Mouse (Mus musculus) naive thymus-derived CD4-positive, alpha-beta T cell, adult 2 months (primary cell): ENCODE measurements around the gene Trrap.

ENCODE experiments used
- DNase-seq: peaks from one replicate; pipeline ENCODE4 v3.0.0-alpha.2; 2011; ENCODE audit warnings: low read depth

The Trrap gene

DNA sequence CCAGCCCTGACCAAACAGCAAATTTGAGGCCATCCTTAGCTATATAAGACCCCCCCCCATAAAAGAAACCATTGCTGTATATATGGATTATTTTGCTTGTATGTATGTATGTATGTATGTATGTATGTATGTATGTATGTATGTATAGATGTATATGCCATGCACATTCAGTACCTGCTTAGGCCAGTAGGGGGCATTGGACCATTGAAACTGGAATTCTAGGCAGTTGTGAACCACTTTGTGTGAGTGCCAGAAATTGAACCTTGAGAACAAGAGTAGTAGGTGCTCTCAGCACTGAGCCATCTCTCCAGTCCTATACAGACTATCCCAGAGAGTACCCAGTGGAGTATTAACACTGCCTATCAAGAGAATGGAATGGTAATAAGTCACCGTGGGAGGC is 104.2 kb downstream of the Trrap start:
- peak; percentile 30 for DNase-seq

DNA sequence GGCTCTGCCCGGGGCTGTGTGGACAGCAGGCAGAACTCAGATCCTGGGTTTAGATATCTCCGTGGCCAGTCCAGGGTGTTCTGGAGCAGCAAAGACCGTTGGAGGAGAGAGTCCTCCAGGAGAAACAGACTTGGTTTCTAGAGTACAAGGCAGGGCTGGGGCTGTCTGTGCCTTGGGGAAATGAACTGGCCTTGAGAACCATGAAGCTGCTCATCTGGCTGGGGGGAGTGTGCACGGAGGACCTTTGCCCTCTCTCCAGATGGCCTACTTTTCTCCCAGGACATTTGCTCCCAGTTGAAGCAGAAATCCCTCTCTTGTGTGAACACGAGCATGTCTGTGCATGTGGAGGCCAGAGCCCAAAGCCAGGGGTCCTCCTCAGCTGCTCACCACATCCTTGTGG is 104.8 kb downstream of the Trrap start:
- no peak for DNase-seq

DNA sequence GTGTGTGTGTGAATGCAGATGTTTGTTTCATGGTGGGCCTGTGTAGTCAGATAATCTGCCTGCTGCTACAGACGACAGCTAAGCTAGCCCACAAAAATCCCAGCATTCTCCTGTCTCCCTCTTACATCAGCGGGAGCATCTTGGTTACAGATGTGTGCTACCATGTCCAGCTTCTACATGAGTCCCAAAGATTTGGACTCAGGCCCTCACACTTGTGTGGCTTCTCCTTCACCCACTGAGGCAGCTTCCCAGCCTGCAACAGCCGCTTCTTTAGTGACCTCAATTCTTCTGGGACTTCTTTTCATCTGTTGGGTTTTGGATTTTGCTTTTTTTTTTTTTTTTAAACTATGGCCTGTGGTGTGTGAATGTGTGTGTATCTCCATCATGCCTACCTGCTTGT is 105.3 kb downstream of the Trrap start:
- no peak for DNase-seq

DNA sequence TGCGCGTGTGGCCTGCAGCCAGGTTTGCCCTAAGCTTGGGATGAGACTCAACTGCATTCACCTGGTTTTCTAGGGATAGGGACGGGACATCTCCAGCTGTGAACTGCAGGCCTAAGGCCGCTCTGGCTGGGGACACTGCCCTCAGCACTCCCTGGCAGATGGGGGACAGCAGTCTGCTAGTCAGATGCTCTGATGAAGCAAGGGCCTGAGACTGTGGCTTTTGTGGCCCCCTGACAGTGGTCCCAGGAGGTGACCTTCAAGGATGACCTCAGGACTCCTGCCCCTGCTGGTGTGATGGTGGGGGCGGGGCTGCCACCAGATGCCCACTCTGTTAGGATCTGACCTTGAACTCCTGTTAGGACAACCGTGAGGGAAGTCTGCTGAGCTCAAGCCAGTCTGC is 107.7 kb downstream of the Trrap start:
- peak; percentile 12 for DNase-seq

DNA sequence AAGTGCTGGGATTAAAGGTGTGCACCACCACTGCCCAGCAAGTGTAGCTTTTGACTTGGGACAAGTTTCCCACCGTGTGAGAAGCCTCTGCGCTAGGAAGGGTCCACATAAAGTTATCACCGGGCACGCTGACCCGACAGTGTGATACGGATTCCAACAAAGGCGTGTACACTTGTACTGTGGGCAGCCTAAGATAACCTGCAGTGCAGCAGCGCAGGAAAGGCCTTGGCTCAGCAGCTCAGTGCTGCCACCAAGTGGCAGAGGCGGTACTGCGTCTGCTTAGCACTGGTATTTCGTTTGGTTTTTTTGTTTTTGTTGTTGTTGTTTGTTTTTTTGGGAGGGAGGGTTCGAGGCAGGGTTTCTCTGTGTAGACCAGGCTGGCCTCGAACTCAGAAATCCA is 108.4 kb downstream of the Trrap start:
- peak; percentile 76 for DNase-seq

DNA sequence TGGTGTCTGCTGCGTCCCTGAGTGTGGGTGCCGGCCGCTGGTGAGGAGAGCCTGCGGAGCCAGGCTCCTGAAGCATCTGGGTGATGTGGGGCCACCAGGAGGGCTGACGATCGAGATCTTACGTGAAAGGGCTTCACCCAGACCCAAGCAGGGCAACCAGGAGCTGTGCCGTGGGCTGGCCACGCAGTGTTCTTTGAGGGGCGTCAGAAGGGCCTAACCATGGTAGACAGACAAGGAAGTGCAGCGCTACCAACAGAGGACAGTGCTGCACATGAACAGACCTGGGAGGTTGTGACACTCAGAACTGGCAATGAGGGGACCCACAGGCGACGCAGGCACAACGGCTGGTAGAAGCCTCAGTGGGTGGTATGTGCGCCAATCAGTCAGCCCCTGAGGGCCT is 109.5 kb downstream of the Trrap start:
- DNase-seq, result no peak

DNA sequence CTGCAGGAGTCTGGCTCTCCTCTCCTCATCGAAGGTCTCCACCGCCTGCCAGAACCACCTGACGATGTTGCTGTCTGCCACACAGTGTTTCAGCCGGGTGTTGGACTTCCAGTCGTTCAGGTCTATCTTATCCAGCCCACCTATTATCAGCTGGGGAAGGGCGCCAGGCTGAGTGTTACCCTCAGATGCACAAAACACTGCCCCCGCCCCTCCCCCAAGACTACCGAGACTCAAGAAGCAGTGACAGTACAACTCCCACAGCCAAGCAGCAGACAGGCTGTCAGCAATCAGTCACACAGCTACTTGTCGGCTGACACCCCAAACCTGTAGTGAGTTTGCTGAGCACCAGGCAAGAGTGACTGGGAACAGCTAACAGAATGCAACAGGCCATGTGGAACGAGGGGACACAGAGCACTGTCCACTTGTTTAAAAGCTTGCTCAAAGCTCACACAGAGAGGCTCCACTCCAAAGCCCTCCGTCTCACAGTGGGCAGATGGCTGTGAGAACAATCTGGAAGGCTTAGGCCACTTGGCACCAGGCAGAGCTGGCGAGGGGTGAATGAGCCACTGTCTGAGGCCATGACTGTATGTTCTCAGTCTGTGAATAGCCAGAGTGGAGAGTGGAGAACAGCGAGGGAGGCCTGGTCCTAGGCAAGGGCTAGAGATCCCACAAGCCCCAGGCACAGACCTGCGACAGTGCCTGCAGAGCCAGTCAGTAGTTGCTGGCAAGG is 114.3 kb downstream of the Trrap start:
- no peak for DNase-seq

DNA sequence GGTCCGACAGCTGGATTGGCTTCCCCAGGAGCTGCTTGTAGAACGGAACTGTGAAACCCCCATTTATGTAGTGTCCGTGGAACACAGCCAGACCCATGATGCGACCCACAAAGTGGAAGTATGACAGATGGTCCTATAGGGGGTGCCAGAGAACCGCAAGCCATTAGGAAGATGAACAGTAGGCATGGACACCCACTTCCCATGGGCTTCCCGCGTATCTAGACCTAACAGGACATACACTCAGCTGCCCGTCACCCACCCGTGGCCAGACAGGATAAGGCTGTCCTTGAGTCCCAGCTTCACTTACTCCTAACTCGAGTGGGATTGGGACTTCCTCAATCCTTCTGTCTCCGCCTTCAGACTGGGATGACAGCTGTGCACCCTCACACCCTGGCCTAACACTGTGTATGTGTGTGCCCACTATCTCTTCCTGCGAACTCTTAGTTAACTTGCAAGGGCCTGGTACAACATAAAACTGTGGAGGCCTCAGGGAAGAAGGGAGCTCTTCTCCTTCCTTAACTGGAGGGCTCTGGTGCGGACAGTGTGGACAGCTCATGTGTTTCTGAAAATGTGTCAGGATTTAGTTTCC is 117.2 kb downstream of the Trrap start:
- DNase-seq, result peak; percentile 16

DNA sequence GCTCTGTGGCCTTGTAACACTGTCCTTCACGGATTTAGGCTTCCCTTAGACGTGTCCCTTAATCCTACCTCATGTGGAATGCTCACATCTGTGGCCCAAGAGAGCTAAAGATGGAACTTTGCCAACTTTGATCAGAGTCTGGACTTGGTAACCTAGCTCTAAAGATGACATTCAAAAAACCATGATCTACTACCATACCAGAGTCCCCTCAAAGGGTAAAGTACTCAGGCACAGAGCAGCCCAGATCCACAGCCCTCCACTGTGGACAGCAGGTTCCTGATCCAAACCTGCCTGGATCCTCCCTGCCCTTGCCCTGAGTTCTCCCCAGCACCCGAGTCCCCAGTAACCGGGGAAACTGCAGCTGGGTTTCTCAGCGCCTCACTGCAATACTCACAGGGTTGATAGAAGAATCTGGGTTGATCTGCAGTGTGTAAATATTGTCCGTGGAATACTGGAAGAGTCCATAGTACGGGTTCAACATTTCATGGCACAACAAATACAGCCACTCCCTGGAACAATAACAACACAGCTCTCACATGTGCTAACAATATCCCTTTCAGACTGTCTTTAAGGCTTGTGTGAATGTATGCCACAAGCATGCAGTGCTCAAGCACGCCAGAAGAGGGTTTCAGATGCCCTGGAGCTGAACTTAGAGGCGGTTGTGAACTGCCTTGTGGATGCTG is 118.6 kb downstream of the Trrap start:
- no peak for DNase-seq

DNA sequence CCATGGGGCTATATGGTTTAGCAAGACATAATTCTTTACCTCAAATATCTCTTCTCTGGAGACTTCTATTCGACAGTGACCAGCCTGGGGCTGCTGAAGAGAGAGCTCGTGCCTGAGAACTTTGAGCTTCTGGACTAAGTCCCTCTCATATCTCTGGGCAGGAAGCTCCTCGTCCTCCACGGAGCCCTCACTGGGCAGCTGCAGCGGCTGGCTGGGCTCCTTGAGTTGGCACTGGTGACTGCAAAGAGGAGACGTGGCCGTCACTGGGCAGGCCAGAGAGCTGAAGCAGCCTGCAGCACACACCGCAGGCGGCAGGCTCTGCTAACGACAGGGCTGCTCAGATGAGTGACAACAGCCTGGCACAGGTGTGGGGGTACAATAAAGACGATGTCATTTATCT is 123.7 kb downstream of the Trrap start:
- no peak for DNase-seq

DNA sequence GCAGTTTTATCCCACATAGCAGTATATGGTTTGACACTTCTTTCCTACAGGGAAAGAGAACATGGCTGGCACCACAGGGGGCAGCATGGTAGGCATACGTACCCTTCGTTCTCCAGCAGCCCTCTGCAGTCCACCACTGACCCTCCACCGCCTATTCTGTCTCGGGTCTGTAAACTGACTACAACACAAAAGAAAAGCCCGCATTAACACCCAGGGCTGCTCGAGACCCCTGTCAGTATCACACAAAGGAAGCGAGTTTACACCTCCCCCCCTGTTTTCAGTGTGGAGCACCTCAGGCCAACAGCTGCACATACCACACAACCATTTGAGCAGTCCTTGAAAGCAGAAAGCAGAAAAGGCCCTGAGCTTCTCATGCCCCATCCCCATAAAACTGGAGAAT is 130.3 kb downstream of the Trrap start:
- no peak for DNase-seq

DNA sequence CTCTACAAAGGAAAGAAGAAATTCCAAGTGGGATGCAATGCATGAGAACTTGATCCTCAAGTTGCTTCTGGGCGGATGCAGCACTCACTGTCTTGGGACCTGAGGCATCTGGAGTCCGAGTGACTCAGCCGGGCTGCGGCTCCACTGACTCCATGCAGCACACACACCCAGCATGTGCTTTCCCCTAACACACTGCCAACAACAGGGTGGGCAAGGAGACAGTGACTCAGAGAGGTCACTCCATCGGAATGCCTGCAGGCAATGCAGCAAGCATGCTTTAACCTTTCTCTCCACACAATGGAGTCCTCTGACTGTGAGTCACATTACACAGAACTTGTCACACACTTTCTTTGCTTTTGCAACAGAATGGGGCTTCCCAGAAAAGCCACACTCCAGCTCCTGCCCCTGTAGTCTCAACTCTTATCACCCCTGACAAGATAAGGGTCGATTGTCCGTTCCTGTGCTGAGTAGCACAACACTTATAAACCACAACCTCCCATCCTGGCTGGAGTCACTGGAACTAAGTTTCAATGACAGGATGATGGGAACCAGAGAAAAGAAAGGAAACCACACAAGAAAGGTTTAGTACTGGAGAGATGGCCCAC is 131.0 kb downstream of the Trrap start:
- no peak for DNase-seq

DNA sequence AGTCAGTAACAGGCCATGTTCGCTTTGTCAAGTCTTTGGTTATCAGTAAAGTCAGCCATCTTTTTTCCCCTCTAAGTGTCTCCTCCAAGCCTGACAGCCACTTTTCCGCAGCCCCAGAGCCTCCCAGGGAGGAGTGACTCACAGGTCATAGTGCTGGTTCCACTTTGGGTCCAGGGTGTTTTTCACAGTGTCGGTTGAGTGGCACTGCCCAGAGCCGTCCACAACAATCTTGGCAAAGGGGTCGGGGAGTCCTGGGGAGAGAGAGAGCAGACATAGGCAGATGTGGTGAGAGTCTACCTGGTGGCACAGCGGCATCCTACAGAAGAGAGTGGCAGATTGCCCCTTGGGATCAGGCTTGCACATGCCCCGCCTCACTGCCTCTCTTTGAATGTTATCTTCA is 133.5 kb downstream of the Trrap start:
- no peak for DNase-seq

DNA sequence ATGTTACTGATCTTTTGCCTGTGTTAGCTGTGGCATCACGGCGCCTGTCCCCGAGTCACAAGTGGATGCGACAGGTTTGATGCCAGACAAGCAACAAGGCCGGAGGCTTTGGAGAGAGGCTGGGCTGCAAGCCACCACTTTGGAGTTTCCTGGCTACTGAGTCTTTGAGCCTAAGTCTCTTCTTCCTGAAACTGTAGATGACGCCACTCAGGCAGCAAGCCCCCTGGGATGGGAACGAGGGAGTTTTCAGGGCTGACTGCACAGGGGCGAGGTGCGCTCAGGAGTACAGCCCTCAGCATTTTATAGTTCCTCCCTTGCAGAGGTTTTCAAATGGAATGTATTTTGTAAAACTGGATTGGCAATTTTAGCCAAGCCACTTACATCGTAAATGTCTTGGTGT is 134.3 kb downstream of the Trrap start:
- DNase-seq, result no peak

DNA sequence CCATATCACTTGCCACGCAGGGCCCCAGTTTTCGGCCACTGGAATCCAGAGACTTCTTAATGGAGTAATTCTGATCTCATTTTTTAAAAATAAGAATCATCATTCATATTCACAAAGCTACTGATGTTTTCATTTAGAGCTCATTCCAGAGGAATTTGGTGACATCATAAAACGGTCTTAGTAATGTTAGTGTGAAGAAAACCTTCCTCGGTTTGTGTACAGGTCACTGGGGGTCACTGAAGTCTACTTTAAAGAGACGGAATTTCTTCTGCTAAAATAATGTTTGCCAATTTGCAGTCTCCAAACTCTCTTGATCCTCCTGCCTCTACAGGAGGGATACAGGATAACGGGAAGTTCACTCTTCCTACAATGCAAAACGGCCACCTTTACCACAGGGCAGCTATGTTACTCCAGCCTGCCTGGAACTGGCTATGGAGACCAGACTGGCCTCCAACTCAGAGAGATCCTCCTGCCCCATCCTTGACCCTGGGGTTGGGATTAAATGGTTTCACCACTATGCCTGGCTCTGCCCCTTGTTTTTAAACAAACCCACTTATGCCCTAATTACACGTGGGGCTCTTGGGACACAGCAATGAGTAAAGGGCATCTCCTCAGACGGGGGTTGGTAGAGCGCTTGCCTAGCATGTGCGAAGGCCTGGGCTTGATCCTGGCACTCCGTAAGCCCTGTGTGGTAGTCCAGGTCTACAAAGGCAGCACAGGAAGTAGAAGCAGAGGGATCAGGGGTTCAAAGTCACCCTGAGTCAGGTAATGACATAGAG is 137.0 kb downstream of the Trrap start:
- DNase-seq, result no peak

DNA sequence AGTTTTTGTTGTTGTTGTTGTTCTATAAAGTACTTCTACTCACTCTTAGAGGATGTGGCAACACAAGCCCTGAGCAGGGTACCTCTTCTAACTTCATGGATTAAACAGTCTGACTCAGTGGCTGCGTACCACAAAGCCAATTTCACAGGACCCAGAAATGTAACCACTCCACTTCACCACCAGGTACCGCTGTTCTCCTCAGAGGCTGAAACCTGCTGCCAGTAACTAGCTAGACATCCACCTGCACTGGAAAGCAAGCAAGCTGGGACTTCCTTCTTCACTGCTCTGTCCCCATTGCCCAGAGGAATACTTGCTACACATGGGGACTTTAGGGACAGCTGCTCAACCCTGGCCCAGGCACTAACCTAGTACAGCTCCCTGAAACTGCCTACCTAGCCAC is 140.1 kb downstream of the Trrap start:
- peak; percentile 58 for DNase-seq
